Mouse (Mus musculus) neural tube, embryonic 12.5 days (tissue): Measurements from ENCODE around the gene Mrpl38. TPM values are rescaled to one million over a fixed set of nuclear protein-coding genes. Genes with fewer than 3 reads are reported as not detected.
A peak's percentile ranks its signal among the peaks of the same experiment; 100 is the strongest.

ENCODE experiments used
- ATAC-seq: fragments of 200-750 bp; cut with Nextera tagmentation; 2 replicates; pipeline ENCODE4 v1.8.0; 2017; ENCODE audit warnings: low read depth, mild to moderate bottlenecking, moderate TSS enrichment, moderate library complexity; ENCODE audit not compliant: low FRiP score
- H3K27ac ChIP-seq: fragments of 300-500 bp; sonication (generic); 2 replicates; pipeline ENCODE4 v1.5.1; 2016
- H3K27me3 ChIP-seq: fragments of 300-500 bp; sonication (generic); replicated peaks from 2 replicates; pipeline ENCODE4 v1.6.1; 2016; ENCODE audit warnings: mild to moderate bottlenecking
- H3K36me3 ChIP-seq: fragments of 300-500 bp; sonication (generic); 2 replicates; pipeline ENCODE4 v1.6.1; 2016; ENCODE audit warnings: mild to moderate bottlenecking
- H3K4me1 ChIP-seq: fragments of 300-500 bp; sonication (generic); 2 replicates; pipeline ENCODE4 v1.6.1; 2016
- H3K4me2 ChIP-seq: fragments of 300-500 bp; sonication (generic); replicated peaks from 2 replicates; pipeline ENCODE4 v1.6.1; 2016; ENCODE audit warnings: mild to moderate bottlenecking
- H3K4me3 ChIP-seq: fragments of 300-500 bp; sonication (generic); 2 replicates; pipeline ENCODE4 v1.5.1; 2016
- H3K9ac ChIP-seq: fragments of 300-500 bp; sonication (generic); 2 replicates; pipeline ENCODE4 v1.6.1; 2016; ENCODE audit warnings: mild to moderate bottlenecking
- H3K9me3 ChIP-seq: fragments of 300-500 bp; sonication (generic); 2 replicates; pipeline ENCODE4 v1.6.1; 2016; ENCODE audit warnings: mild to moderate bottlenecking
- whole genome bisulfite sequencing: fragments of 180-500 bp; shearing (Covaris S2); methylation state at CpG from one replicate; pipeline ENCODE4 v1.1.7; 2016; 5-methylcytosine and 5-hydroxymethylcytosine counted together
- polyA plus RNA-seq: library from polyadenylated mRNA; unstranded; fragments of >200 nt; fragmentation: Nextera tagmentation; extraction: Ambion mirVana; gene quantifications from 2 replicates; pipeline ENCODE4 v1.2.1, GENCODE M21; 2016

Mrpl38 gene
- polyA plus RNA-seq, 1 experiment from 2014 or later = 83.7 TPM

GRCm38 (mm10) chr11:116106154-116106962 lies 32.3 kb downstream of the Mrpl38 start:
- WGBS = 21% methylated on average over 32 of the region's 32 CpGs
- Histone ChIP-seq H3K9me3 (no peaks in the 10 kb centered on the region), H3K27me3 (peaks cover 62% of the 10 kb centered on the region), H3K4me1 (peaks cover 56% of the 10 kb centered on the region), H3K9ac (no peak overlapping the region), H3K36me3 (no peaks in the 10 kb centered on the region), H3K4me2 (peak overlapping the region; percentile 34), H3K4me3 (no peak overlapping the region), H3K27ac (no peak overlapping the region)
- ATAC-seq = no peak

- WGBS = 96% methylated on average over 2 of the region's 2 CpGs
- Histone ChIP-seq H3K9me3 (no peaks in the 10 kb centered on the region), H3K36me3 (no peaks in the 10 kb centered on the region), H3K4me1 (peaks cover 56% of the 10 kb centered on the region), H3K4me2 (no peak overlapping the region), H3K27me3 (peaks cover 49% of the 10 kb centered on the region), H3K27ac (no peak overlapping the region), H3K4me3 (no peak overlapping the region), H3K9ac (no peak overlapping the region)
- ATAC-seq = no peak
Observed at GRCm38 (mm10) chr11:116105065-116105464, 33.6 kb downstream of the Mrpl38 start.

- H3K4me1 ChIP-seq = peaks cover 47% of the 10 kb centered on the region
- H3K36me3 ChIP-seq = no peaks in the 10 kb centered on the region
- H3K27me3 ChIP-seq = peaks cover 40% of the 10 kb centered on the region
- 39% methylated on average over 14 of the region's 14 CpGs for WGBS
- peak overlapping the region; percentile 35; the same call in 1 of the 2 replicates for H3K9ac ChIP-seq
- no peaks in the 10 kb centered on the region for H3K9me3 ChIP-seq
- ATAC-seq = peak; percentile 31; the same call in 1 of the 2 replicates
- H3K4me2 ChIP-seq = peak overlapping the region; percentile 20; the same call in 1 of the 2 replicates
- no peak overlapping the region for H3K4me3 ChIP-seq
- no peak overlapping the region for H3K27ac ChIP-seq
Observed at GRCm38 (mm10) chr11:116104006-116104646, 34.5 kb downstream of the Mrpl38 start.

- no peak overlapping the region for H3K4me3 ChIP-seq
- peak overlapping the region; percentile 35; the same call in 1 of the 2 replicates for H3K9ac ChIP-seq
- no peak for ATAC-seq
Observed at GRCm38 (mm10) chr11:116103572-116103971, 35.1 kb downstream of the Mrpl38 start.

GRCm38 (mm10) chr11:116102472-116102871 lies 36.2 kb downstream of the Mrpl38 start:
- 63% methylated on average over 3 of the region's 4 CpGs for WGBS
- Histone ChIP-seq H3K4me2 (no peak overlapping the region), H3K9ac (no peak overlapping the region), H3K27me3 (peaks cover 23% of the 10 kb centered on the region), H3K4me3 (no peak overlapping the region), H3K9me3 (no peaks in the 10 kb centered on the region), H3K36me3 (no peaks in the 10 kb centered on the region), H3K27ac (no peak overlapping the region), H3K4me1 (peaks cover 42% of the 10 kb centered on the region)
- ATAC-seq = no peak

More at GRCm38 (mm10) chr11:116103572-116103971, 35.1 kb downstream of the Mrpl38 start:
- peaks cover 34% of the 10 kb centered on the region for H3K27me3 ChIP-seq
- 80% methylated on average over 12 of the region's 12 CpGs for WGBS
- H3K4me2 ChIP-seq = peak overlapping the region; percentile 20; the same call in 1 of the 2 replicates
- no peaks in the 10 kb centered on the region for H3K9me3 ChIP-seq
- no peak overlapping the region for H3K27ac ChIP-seq
- H3K4me1 ChIP-seq = peaks cover 47% of the 10 kb centered on the region
- no peaks in the 10 kb centered on the region for H3K36me3 ChIP-seq

GRCm38 (mm10) chr11:116101931-116102381 lies 36.7 kb downstream of the Mrpl38 start:
- Histone ChIP-seq H3K4me3 (no peak overlapping the region), H3K27ac (no peak overlapping the region), H3K4me2 (0 out of 2 replicates have a peak overlapping the region, but pooled peaks have one; percentile 8), H3K4me1 (peaks cover 38% of the 10 kb centered on the region), H3K9me3 (0 out of 2 replicates have a peak, but pooled peaks cover under 1% of the 10 kb centered on the region), H3K9ac (0 out of 2 replicates have a peak overlapping the region, but pooled peaks have one; percentile 22), H3K27me3 (peaks cover 18% of the 10 kb centered on the region), H3K36me3 (no peaks in the 10 kb centered on the region)
- 42% methylated on average over 11 of the region's 11 CpGs for WGBS
- ATAC-seq = no peak

GRCm38 (mm10) chr11:116100839-116101238 lies 37.8 kb downstream of the Mrpl38 start:
- H3K27me3 ChIP-seq = peaks cover 7% of the 10 kb centered on the region; the same call in 1 of the 2 replicates
- no peak overlapping the region for H3K9ac ChIP-seq
- 0 out of 2 replicates have a peak, but pooled peaks cover 3% of the 10 kb centered on the region for H3K9me3 ChIP-seq
- H3K4me2 ChIP-seq = no peak overlapping the region
- H3K4me1 ChIP-seq = peaks cover 28% of the 10 kb centered on the region
- H3K27ac ChIP-seq = no peak overlapping the region
- ATAC-seq = no peak
- no peak overlapping the region for H3K4me3 ChIP-seq
- WGBS = 89% methylated on average over 7 of the region's 7 CpGs
- H3K36me3 ChIP-seq = no peaks in the 10 kb centered on the region

- H3K4me1 ChIP-seq = peaks cover 26% of the 10 kb centered on the region
- H3K9ac ChIP-seq = no peak overlapping the region
- H3K4me3 ChIP-seq = no peak overlapping the region
- H3K36me3 ChIP-seq = no peaks in the 10 kb centered on the region
- 0 out of 2 replicates have a peak, but pooled peaks cover 3% of the 10 kb centered on the region for H3K9me3 ChIP-seq
- no peak overlapping the region for H3K27ac ChIP-seq
- WGBS = 86% methylated on average over 6 of the region's 6 CpGs
- ATAC-seq = no peak
- no peak overlapping the region for H3K4me2 ChIP-seq
- H3K27me3 ChIP-seq = peaks cover 3% of the 10 kb centered on the region; the same call in 1 of the 2 replicates
Observed at GRCm38 (mm10) chr11:116100385-116100784, 38.3 kb downstream of the Mrpl38 start.

GRCm38 (mm10) chr11:116099462-116099861 lies 39.2 kb downstream of the Mrpl38 start:
- H3K4me1 ChIP-seq = peaks cover 24% of the 10 kb centered on the region
- no peaks in the 10 kb centered on the region for H3K27me3 ChIP-seq
- no peak overlapping the region for H3K4me2 ChIP-seq
- no peaks in the 10 kb centered on the region for H3K36me3 ChIP-seq
- H3K9me3 ChIP-seq = 0 out of 2 replicates have a peak, but pooled peaks cover 3% of the 10 kb centered on the region
- WGBS = 87% methylated on average over 6 of the region's 6 CpGs
- H3K4me3 ChIP-seq = no peak overlapping the region
- H3K27ac ChIP-seq = no peak overlapping the region
- H3K9ac ChIP-seq = no peak overlapping the region
- no peak for ATAC-seq

GRCm38 (mm10) chr11:116098711-116099460 lies 39.8 kb downstream of the Mrpl38 start:
- Histone ChIP-seq H3K9ac (0 out of 2 replicates have a peak overlapping the region, but pooled peaks have one; percentile 5), H3K4me1 (peaks cover 18% of the 10 kb centered on the region), H3K9me3 (0 out of 2 replicates have a peak, but pooled peaks cover 3% of the 10 kb centered on the region), H3K4me2 (no peak overlapping the region), H3K4me3 (no peak overlapping the region), H3K27ac (no peak overlapping the region), H3K36me3 (no peaks in the 10 kb centered on the region), H3K27me3 (no peaks in the 10 kb centered on the region)
- ATAC-seq = no peak
- WGBS = 71% methylated on average over 14 of the region's 14 CpGs

GRCm38 (mm10) chr11:116096213-116097108 lies 42.2 kb downstream of the Mrpl38 start:
- no peaks in the 10 kb centered on the region for H3K27me3 ChIP-seq
- 0 out of 2 replicates have a peak, but pooled peaks cover under 1% of the 10 kb centered on the region for H3K4me1 ChIP-seq
- no peak overlapping the region for H3K4me3 ChIP-seq
- H3K9ac ChIP-seq = no peak overlapping the region
- no peaks in the 10 kb centered on the region for H3K36me3 ChIP-seq
- no peak for ATAC-seq
- WGBS = 91% methylated on average over 5 of the region's 5 CpGs
- no peak overlapping the region for H3K4me2 ChIP-seq
- no peak overlapping the region for H3K27ac ChIP-seq
- H3K9me3 ChIP-seq = 0 out of 2 replicates have a peak, but pooled peaks cover 3% of the 10 kb centered on the region
